Mouse (Mus musculus): ENCODE data around the gene Fuca2. TPM values are rescaled to one million over a fixed set of nuclear protein-coding genes. Genes with fewer than 3 reads are reported as not detected.
"Not testable (repeated sequence)": the region's sequence is repeated elsewhere in the genome, so short reads cannot be mapped to it uniquely, and the experiment has no call there.

Gene Fuca2
- polyA plus RNA-seq, 1 experiment from 2014 or later = 62.3 TPM

- Histone ChIP-seq H3K27ac (replicated peaks) (no peak overlapping the region), H3K4me2 (no peak overlapping the region), H3K36me3 (no peaks in the 10 kb centered on the region), H3K9me3 (no peaks in the 10 kb centered on the region), H3K4me3 (no peak overlapping the region), H3K27me3 (replicated peaks) (peaks cover 21% of the 10 kb centered on the region), H3K4me1 (peaks cover 10% of the 10 kb centered on the region), H3K9ac (no peak overlapping the region)
- 72% methylated on average over 6 of the region's 6 CpGs for WGBS
- no peak for ATAC-seq (ENCODE audit: extremely low read depth, insufficient number of reproducible peaks, low FRiP score, low TSS enrichment)
Measured at GRCm38 (mm10) chr10:13479341-13479740, 20.0 kb upstream of the Fuca2 start.

GRCm38 (mm10) chr10:13485958-13486357 lies 13.4 kb upstream of the Fuca2 start:
- no peaks in the 10 kb centered on the region for H3K9me3 ChIP-seq
- H3K27ac ChIP-seq (replicated peaks) = no peak overlapping the region
- H3K4me1 ChIP-seq = peaks cover 13% of the 10 kb centered on the region; the same call in 1 of the 2 replicates
- H3K36me3 ChIP-seq = no peaks in the 10 kb centered on the region
- no peak for ATAC-seq (ENCODE audit: extremely low read depth, insufficient number of reproducible peaks, low FRiP score, low TSS enrichment)
- no peak overlapping the region for H3K4me2 ChIP-seq
- H3K9ac ChIP-seq = peak overlapping the region; percentile 12; the same call in 1 of the 2 replicates
- WGBS = 68% methylated on average over 4 of the region's 4 CpGs
- H3K4me3 ChIP-seq = no peak overlapping the region
- H3K27me3 ChIP-seq (replicated peaks) = no peaks in the 10 kb centered on the region

- no peak overlapping the region for H3K9ac ChIP-seq
- H3K4me2 ChIP-seq = no peak overlapping the region
- no peaks in the 10 kb centered on the region for H3K36me3 ChIP-seq
- 30% methylated on average over 6 of the region's 6 CpGs for WGBS
- H3K4me1 ChIP-seq = peaks cover 13% of the 10 kb centered on the region; the same call in 1 of the 2 replicates
- peak overlapping the region; percentile 51 for H3K27ac ChIP-seq (replicated peaks)
- no peak overlapping the region for H3K4me3 ChIP-seq
- no peak for ATAC-seq (ENCODE audit: extremely low read depth, insufficient number of reproducible peaks, low FRiP score, low TSS enrichment)
- H3K27me3 ChIP-seq (replicated peaks) = no peaks in the 10 kb centered on the region
- no peaks in the 10 kb centered on the region for H3K9me3 ChIP-seq
Measured at GRCm38 (mm10) chr10:13489671-13490070, 9.7 kb upstream of the Fuca2 start.

- H3K9ac ChIP-seq = no peak overlapping the region
- no peaks in the 10 kb centered on the region for H3K9me3 ChIP-seq
- H3K4me1 ChIP-seq = peaks cover 20% of the 10 kb centered on the region
- WGBS = 79% methylated on average over 9 of the region's 9 CpGs
- H3K4me3 ChIP-seq = no peak overlapping the region
- ATAC-seq (ENCODE audit: extremely low read depth, insufficient number of reproducible peaks, low FRiP score, low TSS enrichment) = no peak
- H3K27ac ChIP-seq (replicated peaks) = no peak overlapping the region
- H3K36me3 ChIP-seq = no peaks in the 10 kb centered on the region
- no peaks in the 10 kb centered on the region for H3K27me3 ChIP-seq (replicated peaks)
- no peak overlapping the region for H3K4me2 ChIP-seq
Measured at GRCm38 (mm10) chr10:13493978-13494686, 5.2 kb upstream of the Fuca2 start.

DNA sequence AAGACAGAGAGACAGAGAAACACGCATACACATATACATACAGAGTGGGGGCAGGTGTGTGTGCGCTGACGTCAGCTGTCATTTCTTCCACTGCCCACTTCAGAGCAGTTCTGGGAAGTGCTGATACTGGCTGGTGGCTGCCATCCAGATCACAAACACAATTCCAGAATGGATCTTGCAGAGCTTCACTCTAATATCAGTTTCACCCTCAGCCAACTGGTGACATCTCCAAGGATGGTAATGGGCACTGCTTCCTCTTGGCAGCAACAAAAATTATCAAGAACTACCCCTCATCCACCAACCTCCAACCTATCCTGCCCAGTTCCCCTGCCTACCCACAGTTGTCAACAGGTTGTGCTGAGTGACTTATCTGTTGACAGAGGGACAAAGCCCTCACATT lies 3.0 kb upstream of the Fuca2 start:
- no peaks in the 10 kb centered on the region for H3K36me3 ChIP-seq
- H3K4me3 ChIP-seq = no peak overlapping the region
- no peaks in the 10 kb centered on the region for H3K27me3 ChIP-seq (replicated peaks)
- peak overlapping the region; percentile 30; the same call in 1 of the 2 replicates for H3K27ac ChIP-seq (replicated peaks)
- no peak for ATAC-seq (ENCODE audit: extremely low read depth, insufficient number of reproducible peaks, low FRiP score, low TSS enrichment)
- peak overlapping the region; percentile 1; the same call in 1 of the 2 replicates for H3K4me2 ChIP-seq
- peaks cover 17% of the 10 kb centered on the region for H3K4me1 ChIP-seq
- 50% methylated on average over 3 of the region's 3 CpGs for whole genome bisulfite sequencing
- no peaks in the 10 kb centered on the region for H3K9me3 ChIP-seq
- no peak overlapping the region for H3K9ac ChIP-seq

DNA sequence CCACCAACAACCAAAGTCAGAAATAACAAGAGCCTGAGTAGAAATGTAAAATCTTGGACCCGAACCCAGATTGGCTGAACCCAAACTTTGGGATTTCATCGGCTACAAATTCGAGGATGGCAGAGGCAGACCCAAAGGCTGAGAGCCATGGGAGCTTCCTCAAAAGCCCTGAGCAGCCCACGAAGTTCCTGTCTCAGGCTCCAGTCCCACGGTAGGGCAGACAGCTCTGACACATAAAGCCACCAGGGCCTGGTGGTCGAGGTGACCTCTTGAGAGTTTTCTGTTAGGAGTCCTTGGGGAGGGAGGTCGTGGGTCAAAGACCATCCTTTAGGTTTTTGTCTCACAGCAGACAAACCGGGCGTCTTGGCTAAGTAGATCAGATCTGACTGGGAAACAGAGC lies 1.1 kb downstream of the Fuca2 start:
- H3K9ac ChIP-seq = peak overlapping the region; percentile 80
- no peaks in the 10 kb centered on the region for H3K27me3 ChIP-seq (replicated peaks)
- peak overlapping the region; percentile 36 for H3K27ac ChIP-seq (replicated peaks)
- no peak for ATAC-seq (ENCODE audit: extremely low read depth, insufficient number of reproducible peaks, low FRiP score, low TSS enrichment)
- no peaks in the 10 kb centered on the region for H3K9me3 ChIP-seq
- H3K36me3 ChIP-seq = peaks cover 23% of the 10 kb centered on the region
- 47% methylated on average over 9 of the region's 9 CpGs for whole genome bisulfite sequencing
- H3K4me2 ChIP-seq = peak overlapping the region; percentile 88
- H3K4me3 ChIP-seq = peak overlapping the region; percentile 65
- peaks cover 32% of the 10 kb centered on the region for H3K4me1 ChIP-seq

- H3K9ac ChIP-seq = peak overlapping the region; percentile 80
- H3K36me3 ChIP-seq = peaks cover 28% of the 10 kb centered on the region
- H3K27me3 ChIP-seq (replicated peaks) = no peaks in the 10 kb centered on the region
- peak; percentile 59 for ATAC-seq (ENCODE audit: extremely low read depth, insufficient number of reproducible peaks, low FRiP score, low TSS enrichment)
- H3K4me1 ChIP-seq = peaks cover 32% of the 10 kb centered on the region
- H3K4me3 ChIP-seq = peak overlapping the region; percentile 65
- WGBS = 2% methylated on average over 30 of the region's 30 CpGs
- H3K4me2 ChIP-seq = peak overlapping the region; percentile 88
- H3K27ac ChIP-seq (replicated peaks) = peak overlapping the region; percentile 36
- no peaks in the 10 kb centered on the region for H3K9me3 ChIP-seq
Measured at GRCm38 (mm10) chr10:13500938-13501496, 1.7 kb downstream of the Fuca2 start.

GRCm38 (mm10) chr10:13501533-13501932 lies 2.2 kb downstream of the Fuca2 start:
- Histone ChIP-seq H3K36me3 (peaks cover 33% of the 10 kb centered on the region), H3K4me1 (peaks cover 28% of the 10 kb centered on the region), H3K9ac (peak overlapping the region; percentile 80), H3K4me3 (peak overlapping the region; percentile 65), H3K4me2 (peak overlapping the region; percentile 88)
- not testable (repeated sequence) for H3K27me3 ChIP-seq (replicated peaks); H3K9me3 ChIP-seq; H3K27ac ChIP-seq (replicated peaks); ATAC-seq (ENCODE audit: extremely low read depth, insufficient number of reproducible peaks, low FRiP score, low TSS enrichment)
- 59% methylated on average over 4 of the region's 4 CpGs for WGBS

GRCm38 (mm10) chr10:13502371-13502770 lies 3.0 kb downstream of the Fuca2 start:
- Histone ChIP-seq H3K4me3 (peak overlapping the region; percentile 65), H3K27me3 (replicated peaks) (no peaks in the 10 kb centered on the region), H3K27ac (replicated peaks) (peak overlapping the region; percentile 33), H3K4me1 (peaks cover 20% of the 10 kb centered on the region), H3K4me2 (peak overlapping the region; percentile 88), H3K36me3 (peaks cover 38% of the 10 kb centered on the region), H3K9me3 (no peaks in the 10 kb centered on the region), H3K9ac (no peak overlapping the region)
- 41% methylated on average over 8 of the region's 8 CpGs for WGBS
- no peak for ATAC-seq (ENCODE audit: extremely low read depth, insufficient number of reproducible peaks, low FRiP score, low TSS enrichment)

GRCm38 (mm10) chr10:13521857-13522256 lies 22.5 kb downstream of the Fuca2 start:
- H3K27ac ChIP-seq (replicated peaks) = no peak overlapping the region
- H3K4me1 ChIP-seq = no peaks in the 10 kb centered on the region
- H3K9ac ChIP-seq = no peak overlapping the region
- H3K36me3 ChIP-seq = peaks cover 22% of the 10 kb centered on the region
- H3K4me2 ChIP-seq = no peak overlapping the region
- ATAC-seq (ENCODE audit: extremely low read depth, insufficient number of reproducible peaks, low FRiP score, low TSS enrichment) = no peak
- H3K27me3 ChIP-seq (replicated peaks) = no peaks in the 10 kb centered on the region
- H3K4me3 ChIP-seq = no peak overlapping the region
- H3K9me3 ChIP-seq = no peaks in the 10 kb centered on the region
- WGBS = 73% methylated on average over 4 of the region's 4 CpGs

DNA sequence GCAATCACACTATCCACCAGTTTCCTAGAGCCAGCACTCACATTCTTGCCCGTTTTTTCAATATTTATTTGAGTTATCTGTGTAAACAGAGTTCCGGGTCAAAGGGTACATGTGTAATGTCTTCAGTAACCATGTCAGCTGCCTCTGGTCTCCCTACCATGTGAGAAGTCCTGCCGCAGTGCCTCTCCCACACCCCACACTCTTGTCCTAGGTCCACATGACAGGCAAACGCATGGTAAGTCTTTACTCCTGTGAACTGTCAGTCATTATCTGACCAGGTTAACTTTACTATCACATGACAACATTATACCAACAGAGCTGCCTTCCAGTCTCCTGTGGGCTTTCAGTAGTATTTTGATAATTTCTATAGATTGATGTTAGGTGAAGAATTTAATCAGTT lies 28.8 kb downstream of the Fuca2 start:
- H3K9ac ChIP-seq = no peak overlapping the region
- 71% methylated on average over 4 of the region's 4 CpGs for WGBS
- ATAC-seq (ENCODE audit: extremely low read depth, insufficient number of reproducible peaks, low FRiP score, low TSS enrichment) = no peak

GRCm38 (mm10) chr10:13534751-13535150 lies 35.4 kb downstream of the Fuca2 start:
- Histone ChIP-seq H3K27ac (replicated peaks) (peak overlapping the region; percentile 66), H3K4me1 (peaks cover 15% of the 10 kb centered on the region), H3K9me3 (no peaks in the 10 kb centered on the region), H3K4me3 (no peak overlapping the region), H3K9ac (no peak overlapping the region), H3K4me2 (peak overlapping the region; percentile 10; the same call in 1 of the 2 replicates), H3K36me3 (peaks cover 49% of the 10 kb centered on the region), H3K27me3 (replicated peaks) (no peaks in the 10 kb centered on the region)
- 13% methylated on average over 3 of the region's 3 CpGs for WGBS
- ATAC-seq (ENCODE audit: extremely low read depth, insufficient number of reproducible peaks, low FRiP score, low TSS enrichment) = no peak

More for the DNA sequence above, 28.8 kb downstream of the Fuca2 start:
- Histone ChIP-seq H3K4me3 (no peak overlapping the region), H3K9me3 (no peaks in the 10 kb centered on the region), H3K36me3 (peaks cover 67% of the 10 kb centered on the region), H3K27me3 (replicated peaks) (no peaks in the 10 kb centered on the region), H3K4me1 (no peaks in the 10 kb centered on the region), H3K4me2 (no peak overlapping the region), H3K27ac (replicated peaks) (no peak overlapping the region)
